Mouse (Mus musculus) gastrocnemius, adult 2 months (tissue): Measurements from ENCODE around the gene Sox2. TPM values are rescaled to one million over a fixed set of nuclear protein-coding genes. Genes with fewer than 3 reads are reported as not detected.
A peak's percentile ranks its signal among the peaks of the same experiment; 100 is the strongest.

Experiments used
- DNase-seq: peaks from one replicate; pipeline ENCODE4 v3.0.0; 2022
- H3K27ac ChIP-seq: fragments of 200-600 bp; 2 replicates; pipeline ENCODE4 v1.8.1; 2022; ENCODE audit warnings: mild to moderate bottlenecking
- H3K4me3 ChIP-seq: fragments of 200-600 bp; 2 replicates; pipeline ENCODE4 v1.8.1; 2022; ENCODE audit warnings: mild to moderate bottlenecking, moderate library complexity
- CTCF ChIP-seq: fragments of 200-600 bp; IDR thresholded peaks from 2 replicates; pipeline ENCODE4 v1.8.1; 2022; ENCODE audit warnings: antibody characterized with exemption, mild to moderate bottlenecking, moderate library complexity
- intact Hi-C: fragments of 180-260 bp; cut with DNase I; formaldehyde crosslinking; loops from one replicate; pipeline ENCODE4 v1.15.1; 2025
- microRNA-seq: library from miRNA; unstranded; fragments of <30 nt; microRNA quantifications from one replicate; pipeline ENCODE4 v1.2.0, GENCODE M21; 2021
- total RNA-seq, 2 experiments: library from RNA; stranded (reverse); gene quantifications; 2 replicates each; pipeline ENCODE4 v1.2.3; 2021

Gene Sox2
- total RNA-seq, 2 experiments from 2014 or later = not detected

GRCm38 (mm10) chr3:34664636-34665531 is 14.7 kb downstream of the Sox2 start:
- no peak for DNase-seq
- intact Hi-C loops = no loop called here
- Histone ChIP-seq H3K4me3 (peak overlapping the region; percentile 69), H3K27ac (no peak overlapping the region)
- TF ChIP-seq CTCF = no peak

DNA sequence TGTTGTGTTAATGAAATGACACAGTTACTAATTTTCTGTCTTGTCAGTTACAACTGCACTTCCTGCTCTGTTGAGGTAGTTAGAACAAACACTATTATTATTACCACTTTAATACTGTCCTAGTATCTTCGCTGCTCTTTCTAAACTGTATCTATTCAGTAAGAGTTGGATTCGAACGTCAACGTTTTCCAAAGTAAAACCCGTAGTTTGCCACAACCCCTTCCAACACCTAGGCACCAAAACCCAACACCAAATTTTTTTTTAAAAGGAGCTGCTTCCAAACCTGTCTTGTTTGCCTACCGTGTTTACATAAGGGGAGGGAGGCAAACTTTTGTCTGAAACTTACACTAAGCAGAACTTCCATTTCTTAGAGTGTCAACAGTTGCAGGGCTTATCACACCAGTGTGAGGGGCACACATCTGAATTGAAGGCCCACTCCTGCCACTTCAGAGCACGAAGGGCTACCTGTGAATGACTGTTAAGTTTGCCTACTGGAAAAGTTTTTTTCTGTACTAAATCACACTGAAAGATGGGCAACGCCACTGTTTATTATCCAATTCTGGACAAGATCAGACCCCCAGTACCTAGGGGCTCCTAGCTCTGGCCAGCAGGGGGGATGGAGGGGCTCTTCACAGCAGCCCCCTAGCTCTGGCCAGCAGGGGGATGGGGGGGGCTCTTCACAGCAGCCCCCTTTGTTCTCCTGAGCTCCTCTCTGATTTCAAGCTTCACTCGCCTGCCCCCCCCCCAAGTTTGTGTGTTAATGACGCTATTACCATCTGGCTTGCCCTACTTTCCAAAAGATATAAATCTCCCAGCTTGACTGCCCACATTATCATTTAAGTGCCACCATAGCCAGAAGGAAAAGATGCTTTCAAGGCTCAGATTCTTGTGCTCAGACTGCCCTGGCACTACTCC is 15.8 kb downstream of the Sox2 start:
- H3K4me3 ChIP-seq = no peak overlapping the region
- intact Hi-C loops = no loop called here

GRCm38 (mm10) chr3:34667180-34667579 is 17.0 kb downstream of the Sox2 start:
- no peak for DNase-seq

More for the DNA sequence above, 15.8 kb downstream of the Sox2 start:
- H3K27ac ChIP-seq = no peak overlapping the region
- no peak for TF ChIP-seq CTCF
- no peak for DNase-seq

DNA sequence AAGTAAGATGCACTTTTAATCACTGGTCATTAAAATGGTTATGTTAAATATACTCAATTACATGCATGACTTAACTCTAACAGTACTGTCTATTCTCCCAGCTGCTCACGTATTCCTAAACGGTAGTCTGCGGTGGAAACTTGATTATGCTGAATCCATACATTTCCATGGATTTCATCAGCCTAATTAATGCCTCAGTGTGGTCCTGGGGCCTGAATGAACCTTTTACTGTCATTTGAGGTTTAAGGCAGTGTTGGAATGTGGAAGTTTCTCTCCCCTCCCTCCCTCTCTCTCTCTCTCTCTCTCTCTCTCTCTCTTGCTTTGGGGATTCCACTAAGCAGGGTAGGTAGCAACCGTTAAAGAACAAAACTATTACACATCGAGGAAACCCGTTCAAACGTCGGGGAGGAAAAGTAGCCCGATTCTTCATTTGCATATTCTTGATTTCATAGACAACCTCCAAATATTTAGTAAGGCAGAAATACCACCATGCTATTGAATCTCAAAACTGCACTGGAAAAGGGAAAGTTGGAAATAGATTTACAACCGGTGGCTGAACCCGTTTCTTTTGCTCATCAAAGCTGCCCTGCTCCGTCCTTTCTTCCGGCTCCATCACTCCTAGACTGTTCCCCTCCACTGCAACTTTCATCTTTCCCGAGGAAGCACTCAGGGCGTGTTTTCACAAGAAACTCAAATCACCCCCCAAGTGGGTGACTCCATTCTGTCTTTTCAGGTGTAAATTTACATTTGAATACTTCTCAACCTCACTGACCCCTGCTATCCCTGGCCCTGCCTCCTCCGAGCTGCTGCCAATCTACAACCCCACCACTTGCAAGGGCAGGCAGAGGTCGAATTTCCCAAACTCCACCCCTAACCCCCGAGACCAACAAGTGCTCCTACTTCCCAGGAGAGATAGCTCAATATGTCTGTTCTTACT is 17.9 kb downstream of the Sox2 start:
- intact Hi-C loops = no loop called here
- DNase-seq = no peak
- H3K4me3 ChIP-seq = no peak overlapping the region
- no peak overlapping the region for H3K27ac ChIP-seq
- TF ChIP-seq CTCF = no peak

More at GRCm38 (mm10) chr3:34667180-34667579, 17.0 kb downstream of the Sox2 start:
- H3K27ac ChIP-seq = no peak overlapping the region
- intact Hi-C loops = no loop called here
- no peak for TF ChIP-seq CTCF
- no peak overlapping the region for H3K4me3 ChIP-seq

GRCm38 (mm10) chr3:34671024-34671660 is 20.9 kb downstream of the Sox2 start:
- no peak overlapping the region for H3K4me3 ChIP-seq
- no peak for DNase-seq
- no peak overlapping the region for H3K27ac ChIP-seq
- intact Hi-C loops = no loop called here
- TF ChIP-seq CTCF = no peak

- DNase-seq = no peak
- no peak overlapping the region for H3K27ac ChIP-seq
- H3K4me3 ChIP-seq = no peak overlapping the region
- intact Hi-C loops = no loop called here
- no peak for TF ChIP-seq CTCF
Measured at GRCm38 (mm10) chr3:34678840-34679239, 28.6 kb downstream of the Sox2 start.

- intact Hi-C loops = no loop called here
- TF ChIP-seq CTCF = no peak
- Histone ChIP-seq H3K4me3 (no peak overlapping the region), H3K27ac (no peak overlapping the region)
- no peak for DNase-seq
Measured at GRCm38 (mm10) chr3:34679439-34679838, 29.2 kb downstream of the Sox2 start.

DNA sequence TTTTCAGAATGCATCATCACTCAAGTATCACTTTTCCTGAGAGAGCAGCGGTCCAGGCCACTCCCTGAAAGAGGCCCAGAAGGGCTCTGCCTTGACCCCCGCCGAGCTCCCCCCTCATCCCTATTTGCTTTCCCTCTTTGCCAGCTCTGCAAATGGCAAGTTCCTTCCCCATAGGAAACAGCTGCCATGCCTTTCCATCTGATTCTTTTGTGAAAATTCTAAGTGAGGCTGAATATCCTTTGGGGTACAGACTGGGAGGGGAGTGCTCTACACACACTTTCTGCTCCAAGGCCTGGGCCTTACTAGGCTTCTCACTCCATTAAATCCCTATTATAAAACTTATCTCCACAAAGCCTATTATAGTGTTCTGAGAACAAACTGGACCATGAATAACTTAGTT is 29.7 kb downstream of the Sox2 start:
- DNase-seq = no peak
- no peak overlapping the region for H3K4me3 ChIP-seq
- no peak for TF ChIP-seq CTCF
- no peak overlapping the region for H3K27ac ChIP-seq
- intact Hi-C loops = no loop called here

DNA sequence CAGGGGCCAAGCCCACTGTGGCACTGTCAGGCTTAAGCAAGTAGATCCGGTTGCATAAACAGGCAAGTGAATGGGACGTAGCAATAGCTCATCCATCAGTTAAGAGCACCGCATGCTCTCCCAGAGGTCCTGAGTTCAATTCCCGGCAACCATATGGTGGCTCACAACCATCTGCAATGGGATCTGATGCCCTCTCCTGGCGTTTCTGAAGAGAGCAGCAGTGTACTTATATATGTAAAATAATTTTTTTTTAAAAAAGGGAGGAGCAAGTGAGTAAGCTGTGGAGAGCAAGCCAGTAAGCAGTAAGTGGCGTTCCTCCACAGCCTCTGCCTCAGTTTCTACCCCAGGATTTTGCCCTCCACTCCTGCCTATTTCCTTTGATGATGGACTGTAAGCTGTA is 37.9 kb downstream of the Sox2 start:
- intact Hi-C loops = no loop called here
- TF ChIP-seq CTCF = no peak
- no peak overlapping the region for H3K4me3 ChIP-seq
- no peak for DNase-seq
- H3K27ac ChIP-seq = no peak overlapping the region

DNA sequence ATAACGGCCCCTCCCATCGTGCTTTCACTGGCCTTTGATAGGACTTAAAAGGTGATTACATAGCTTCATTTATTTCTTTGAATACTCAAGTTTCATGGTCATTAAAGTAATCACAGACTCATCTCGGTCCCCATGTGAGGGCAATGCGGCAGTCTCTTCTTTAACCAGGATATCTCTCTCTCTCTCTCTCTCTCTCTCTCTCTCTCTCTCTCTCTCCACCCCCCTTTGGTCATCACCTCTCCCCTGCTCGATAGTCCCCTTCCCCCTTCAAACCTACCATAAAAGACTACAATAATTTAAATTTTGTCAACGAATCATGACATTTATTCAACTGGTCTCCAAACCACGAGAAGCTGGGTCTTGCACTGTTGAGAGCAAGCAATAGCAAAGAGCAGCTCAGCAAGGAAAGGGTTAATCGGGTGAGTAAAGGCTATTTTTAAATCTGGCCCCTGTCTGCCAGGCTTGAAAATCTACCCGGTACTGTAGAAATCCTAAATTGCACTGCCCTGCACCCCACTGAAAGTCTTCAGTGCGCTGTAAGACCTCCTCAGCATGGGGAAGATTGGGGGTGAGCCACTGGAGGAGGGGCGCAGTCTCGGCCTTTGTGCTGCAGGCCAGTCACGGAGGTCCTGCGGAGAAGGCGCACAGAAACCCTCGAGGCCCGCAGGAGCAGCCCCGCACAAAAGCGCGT is 41.6 kb downstream of the Sox2 start:
- intact Hi-C loops = no loop called here
- TF ChIP-seq CTCF = no peak
- DNase-seq = no peak
- Histone ChIP-seq H3K27ac (no peak overlapping the region), H3K4me3 (peak overlapping the region; percentile 54)

- no peak for DNase-seq
- peak overlapping the region; percentile 54 for H3K4me3 ChIP-seq
- intact Hi-C loops = no loop called here
- H3K27ac ChIP-seq = no peak overlapping the region
- TF ChIP-seq CTCF = no peak
Measured at GRCm38 (mm10) chr3:34692394-34692745, 42.2 kb downstream of the Sox2 start.

Small RNAs within 50 kb of the gene (microRNA-seq; reads per million reads assigned to microRNA genes)
- not detected for gene Mir1897
